Mouse (Mus musculus) myocyte (in vitro differentiated cells): Measurements from ENCODE around the gene Gm10642.
A peak's percentile ranks its signal among the peaks of the same experiment; 100 is the strongest.

Source experiments
- CEBPB ChIP-seq: IDR thresholded peaks from 2 replicates; pipeline ENCODE4 v1.6.1; 2011; ENCODE audit warnings: mild to moderate bottlenecking, moderate library complexity; ENCODE audit not compliant: poor library complexity, insufficient read depth, severe bottlenecking
- E2F4 ChIP-seq: IDR thresholded peaks from one replicate; pipeline ENCODE4 v1.6.1; 2011; ENCODE audit warnings: mild to moderate bottlenecking, control low read depth, moderate library complexity; ENCODE audit not compliant: insufficient read depth
- MAX ChIP-seq: IDR thresholded peaks from one replicate; pipeline ENCODE4 v1.6.1; 2011; ENCODE audit warnings: low read depth, mild to moderate bottlenecking, control low read depth
- MYOD1 ChIP-seq, 3 experiments: IDR thresholded peaks; one replicate each; pipeline ENCODE4 v1.6.1; 2011; ENCODE audit warnings: control low read depth in 2 of 3, low read depth in 2 of 3, mild to moderate bottlenecking in 2 of 3, moderate library complexity in 1 of 3; ENCODE audit not compliant: insufficient read length in 2 of 3, control insufficient read depth in 1 of 3
- MYOG ChIP-seq, 3 experiments: IDR thresholded peaks; one replicate each; pipeline ENCODE4 v1.6.1; 2011; ENCODE audit warnings: control low read depth in 2 of 3, low read depth in 2 of 3, mild to moderate bottlenecking in 2 of 3; ENCODE audit not compliant: insufficient read length in 2 of 3, control insufficient read depth in 1 of 3, insufficient read depth in 1 of 3
- POLR2A ChIP-seq: IDR thresholded peaks from one replicate; pipeline ENCODE4 v1.6.1; 2011; ENCODE audit warnings: low read depth, mild to moderate bottlenecking, control low read depth, moderate library complexity; ENCODE audit not compliant: insufficient read length
- POLR2AphosphoS2 ChIP-seq: IDR thresholded peaks from one replicate; pipeline ENCODE4 v1.6.1; 2011; ENCODE audit warnings: low read depth, control low read depth; ENCODE audit not compliant: insufficient read length
- SRF ChIP-seq: IDR thresholded peaks from one replicate; pipeline ENCODE4 v1.6.1; 2011; ENCODE audit warnings: low read depth; ENCODE audit not compliant: control insufficient read depth, insufficient read length
- TCF12 ChIP-seq: IDR thresholded peaks from one replicate; pipeline ENCODE4 v1.6.1; 2011; ENCODE audit warnings: mild to moderate bottlenecking, control low read depth; ENCODE audit not compliant: poor library complexity, insufficient read depth, severe bottlenecking
- TCF3 ChIP-seq: IDR thresholded peaks from one replicate; pipeline ENCODE4 v1.6.1; 2011; ENCODE audit warnings: low read depth, control low read depth; ENCODE audit not compliant: insufficient read length
- USF1 ChIP-seq: IDR thresholded peaks from one replicate; pipeline ENCODE4 v1.6.1; 2011; ENCODE audit warnings: low read depth, mild to moderate bottlenecking, control low read depth, moderate library complexity

GRCm38 (mm10) chr9:70691772-70692693 is 36.0 kb downstream of the Gm10642 start:
- TF ChIP-seq POLR2AphosphoS2 (no peak), MAX (no peak), TCF12 (no peak), SRF (no peak), POLR2A (no peak), CEBPB (0 out of 2 replicates have a peak, but pooled peaks have one; percentile 22), E2F4 (no peak), USF1 (no peak), TCF3 (no peak), MYOG (IDR thresholded peaks at IDR 0.05; ENCODE audit: control insufficient read depth in 1 of 3, insufficient read depth in 1 of 3, insufficient read length in 2 of 3, low read depth in 2 of 3) (no peak), MYOD1 (IDR thresholded peaks at IDR 0.05; ENCODE audit: control insufficient read depth in 1 of 3, insufficient read length in 2 of 3, low read depth in 2 of 3) (no peak)
